Mouse (Mus musculus): ENCODE results near the gene Gm16223. TPM values are rescaled to one million over a fixed set of nuclear protein-coding genes. Genes with fewer than 3 reads are reported as not detected.

Gene Gm16223
- polyA plus RNA-seq (2015; fragmentation: Nextera tagmentation; extraction: Ambion mirVana): not detected in 2 replicates

GRCm38 (mm10) chr5:42067476-42068187, at the start of gene Gm16223:
TSS of gene Gm16223 (plus strand) at chr5:42067960.
- no peak within 1 kb of the TSS for H3K9ac ChIP-seq
- no peaks in the 10 kb centered on the region for H3K36me3 ChIP-seq
- 64% methylated on average over 10 of the region's 10 CpGs for WGBS (ENCODE audit: insufficient replicate concordance)
- H3K4me2 ChIP-seq: no peak within 1 kb of the TSS
- no peaks in the 10 kb centered on the region for H3K27me3 ChIP-seq
- H3K4me1 ChIP-seq (replicated peaks): no peaks in the 10 kb centered on the region
- DNase-seq: no peak
- ATAC-seq (ENCODE audit: low read depth): no peak
- no peak within 1 kb of the TSS for H3K4me3 ChIP-seq (replicated peaks)
- H3K9me3 ChIP-seq (replicated peaks): peaks cover 4% of the 10 kb centered on the region; the same call in 1 of the 2 replicates
- H3K27ac ChIP-seq: no peak within 1 kb of the TSS

- Histone ChIP-seq H3K9ac (no peak overlapping the region), H3K27ac (no peak overlapping the region), H3K9me3 (replicated peaks) (0 out of 2 replicates have a peak, but pooled peaks cover 3% of the 10 kb centered on the region), H3K36me3 (no peaks in the 10 kb centered on the region), H3K27me3 (no peaks in the 10 kb centered on the region), H3K4me3 (replicated peaks) (no peak overlapping the region), H3K4me1 (replicated peaks) (no peaks in the 10 kb centered on the region), H3K4me2 (no peak overlapping the region)
- 52% methylated on average over 3 of the region's 3 CpGs for WGBS (ENCODE audit: insufficient replicate concordance)
- ATAC-seq (ENCODE audit: low read depth): no peak
- DNase-seq: no peak
Observed at GRCm38 (mm10) chr5:42022029-42022428, 45.7 kb upstream of the Gm16223 start.

- H3K4me1 ChIP-seq (replicated peaks): no peaks in the 10 kb centered on the region
- H3K36me3 ChIP-seq: no peaks in the 10 kb centered on the region
- 29% methylated on average over 1 of the region's 1 CpGs for WGBS (ENCODE audit: insufficient replicate concordance)
- H3K9ac ChIP-seq: no peak overlapping the region
- no peaks in the 10 kb centered on the region for H3K9me3 ChIP-seq (replicated peaks)
- DNase-seq: no peak
- no peaks in the 10 kb centered on the region for H3K27me3 ChIP-seq
- H3K27ac ChIP-seq: no peak overlapping the region
- H3K4me3 ChIP-seq (replicated peaks): no peak overlapping the region
- no peak for ATAC-seq (ENCODE audit: low read depth)
- no peak overlapping the region for H3K4me2 ChIP-seq
Observed at GRCm38 (mm10) chr5:42023521-42023920, 44.2 kb upstream of the Gm16223 start.

- no peaks in the 10 kb centered on the region for H3K27me3 ChIP-seq
- peaks cover 4% of the 10 kb centered on the region; the same call in 1 of the 2 replicates for H3K9me3 ChIP-seq (replicated peaks)
- H3K4me1 ChIP-seq (replicated peaks): no peaks in the 10 kb centered on the region
- no peaks in the 10 kb centered on the region for H3K36me3 ChIP-seq
- H3K4me3 ChIP-seq (replicated peaks): no peak overlapping the region
- H3K4me2 ChIP-seq: no peak overlapping the region
- no peak overlapping the region for H3K9ac ChIP-seq
- ATAC-seq (ENCODE audit: low read depth) (no peak), DNase-seq (no peak)
- 49% methylated on average over 15 of the region's 15 CpGs for WGBS (ENCODE audit: insufficient replicate concordance)
- H3K27ac ChIP-seq: no peak overlapping the region
Observed at GRCm38 (mm10) chr5:42036388-42037082, 31.2 kb upstream of the Gm16223 start.

GRCm38 (mm10) chr5:42054636-42055035, 13.1 kb upstream of the Gm16223 start:
- Histone ChIP-seq H3K4me1 (replicated peaks) (no peaks in the 10 kb centered on the region), H3K36me3 (no peaks in the 10 kb centered on the region), H3K27ac (no peak overlapping the region), H3K4me3 (replicated peaks) (no peak overlapping the region), H3K9ac (no peak overlapping the region), H3K9me3 (replicated peaks) (no peaks in the 10 kb centered on the region; the same call in 1 of the 2 replicates), H3K27me3 (no peaks in the 10 kb centered on the region), H3K4me2 (no peak overlapping the region)
- ATAC-seq (ENCODE audit: low read depth) (no peak), DNase-seq (no peak)
- 65% methylated on average over 4 of the region's 4 CpGs for WGBS (ENCODE audit: insufficient replicate concordance)

- DNase-seq (no peak), ATAC-seq (ENCODE audit: low read depth) (no peak)
- no peaks in the 10 kb centered on the region for H3K27me3 ChIP-seq
- H3K4me3 ChIP-seq (replicated peaks): no peak overlapping the region
- no peaks in the 10 kb centered on the region; the same call in 1 of the 2 replicates for H3K9me3 ChIP-seq (replicated peaks)
- no peaks in the 10 kb centered on the region for H3K4me1 ChIP-seq (replicated peaks)
- whole genome bisulfite sequencing (ENCODE audit: insufficient replicate concordance): 67% methylated on average over 5 of the region's 5 CpGs
- no peaks in the 10 kb centered on the region for H3K36me3 ChIP-seq
- no peak overlapping the region for H3K9ac ChIP-seq
- H3K27ac ChIP-seq: no peak overlapping the region
- H3K4me2 ChIP-seq: no peak overlapping the region
Observed at GRCm38 (mm10) chr5:42055151-42055550, 12.6 kb upstream of the Gm16223 start.

GRCm38 (mm10) chr5:42065090-42065489, 2.7 kb upstream of the Gm16223 start:
- Histone ChIP-seq H3K9ac (no peak overlapping the region), H3K27ac (no peak overlapping the region), H3K4me1 (replicated peaks) (no peaks in the 10 kb centered on the region), H3K9me3 (replicated peaks) (peaks cover 4% of the 10 kb centered on the region; the same call in 1 of the 2 replicates), H3K4me3 (replicated peaks) (no peak overlapping the region), H3K4me2 (no peak overlapping the region), H3K27me3 (no peaks in the 10 kb centered on the region), H3K36me3 (no peaks in the 10 kb centered on the region)
- ATAC-seq (ENCODE audit: low read depth) (no peak), DNase-seq (no peak)
- 41% methylated on average over 2 of the region's 2 CpGs for WGBS (ENCODE audit: insufficient replicate concordance)

GRCm38 (mm10) chr5:42067075-42067474, 685 bp upstream of the Gm16223 start:
- DNase-seq: no peak
- Histone ChIP-seq H3K36me3 (no peaks in the 10 kb centered on the region), H3K9me3 (replicated peaks) (peaks cover 4% of the 10 kb centered on the region; the same call in 1 of the 2 replicates), H3K4me2 (no peak overlapping the region), H3K27ac (no peak overlapping the region), H3K27me3 (no peaks in the 10 kb centered on the region), H3K4me1 (replicated peaks) (no peaks in the 10 kb centered on the region), H3K4me3 (replicated peaks) (no peak overlapping the region), H3K9ac (no peak overlapping the region)
- 52% methylated on average over 3 of the region's 3 CpGs for WGBS (ENCODE audit: insufficient replicate concordance)
- no peak for ATAC-seq (ENCODE audit: low read depth)

- 38% methylated on average over 1 of the region's 1 CpGs for WGBS (ENCODE audit: insufficient replicate concordance)
- no peak overlapping the region for H3K9ac ChIP-seq
- DNase-seq (no peak), ATAC-seq (ENCODE audit: low read depth) (no peak)
- no peak overlapping the region for H3K4me2 ChIP-seq
- no peaks in the 10 kb centered on the region for H3K36me3 ChIP-seq
- H3K27me3 ChIP-seq: no peaks in the 10 kb centered on the region
- no peak overlapping the region for H3K27ac ChIP-seq
- H3K9me3 ChIP-seq (replicated peaks): peaks cover 4% of the 10 kb centered on the region; the same call in 1 of the 2 replicates
- no peak overlapping the region for H3K4me3 ChIP-seq (replicated peaks)
- H3K4me1 ChIP-seq (replicated peaks): no peaks in the 10 kb centered on the region
Observed at GRCm38 (mm10) chr5:42068188-42068579, 424 bp downstream of the Gm16223 start.

GRCm38 (mm10) chr5:42116586-42117346, 49.0 kb downstream of the Gm16223 start:
- DNase-seq: no peak
- ATAC-seq (ENCODE audit: low read depth): no peak

GRCm38 (mm10) chr5:42125562-42125961, 57.8 kb downstream of the Gm16223 start:
- Histone ChIP-seq H3K9me3 (replicated peaks) (no peaks in the 10 kb centered on the region), H3K4me3 (replicated peaks) (no peak overlapping the region), H3K27ac (no peak overlapping the region), H3K4me1 (replicated peaks) (no peaks in the 10 kb centered on the region), H3K4me2 (no peak overlapping the region), H3K9ac (no peak overlapping the region), H3K36me3 (no peaks in the 10 kb centered on the region), H3K27me3 (no peaks in the 10 kb centered on the region)
- DNase-seq (no peak), ATAC-seq (ENCODE audit: low read depth) (no peak)

More at GRCm38 (mm10) chr5:42116586-42117346, 49.0 kb downstream of the Gm16223 start:
- WGBS (ENCODE audit: insufficient replicate concordance): 57% methylated on average over 5 of the region's 5 CpGs
- Histone ChIP-seq H3K9me3 (replicated peaks) (0 out of 2 replicates have a peak, but pooled peaks cover 3% of the 10 kb centered on the region), H3K36me3 (no peaks in the 10 kb centered on the region), H3K27me3 (no peaks in the 10 kb centered on the region), H3K4me3 (replicated peaks) (no peak overlapping the region), H3K9ac (no peak overlapping the region), H3K4me2 (no peak overlapping the region), H3K4me1 (replicated peaks) (no peaks in the 10 kb centered on the region), H3K27ac (no peak overlapping the region)
